Mouse (Mus musculus) brain, embryonic 14.5 days (tissue): ENCODE measurements at regions not wholly inside any gene's neighbourhood (a gene's known extent, or its start where the extent isn't known, plus 50 kb on each side); places are given as distances from the start of the nearest gene placed in this dataset.

Source experiments
- CTCF ChIP-seq: fragments of 200-500 bp; IDR thresholded peaks from 2 replicates; pipeline ENCODE4 v1.5.1; 2012; ENCODE audit warnings: inconsistent platforms, mild to moderate bottlenecking, moderate library complexity, borderline replicate concordance; ENCODE audit not compliant: insufficient read depth, insufficient read length; ENCODE audit errors: extremely low read depth
- POLR2A ChIP-seq: fragments of 200-500 bp; IDR thresholded peaks from 2 replicates; pipeline ENCODE4 v1.6.1; 2012; ENCODE audit warnings: mild to moderate bottlenecking, inconsistent platforms, borderline replicate concordance; ENCODE audit not compliant: poor library complexity, insufficient read depth, insufficient read length, severe bottlenecking; ENCODE audit errors: extremely low read depth

- TF ChIP-seq POLR2A (no peak), CTCF (no peak)
These were observed 468.9 kb downstream of the Cbln4 start for GRCm38 (mm10) chr2:171574360-171574759.
